Mouse (Mus musculus) layer of hippocampus, adult 9-11 months (tissue): ENCODE measurements around the gene 4930402H24Rik.
"Not testable (repeated sequence)": the region's sequence is repeated elsewhere in the genome, so short reads cannot be mapped to it uniquely, and the experiment has no call there.

Source experiments
- DNase-seq: peaks from one replicate; pipeline ENCODE4 v3.0.0; 2022

Gene 4930402H24Rik

DNA sequence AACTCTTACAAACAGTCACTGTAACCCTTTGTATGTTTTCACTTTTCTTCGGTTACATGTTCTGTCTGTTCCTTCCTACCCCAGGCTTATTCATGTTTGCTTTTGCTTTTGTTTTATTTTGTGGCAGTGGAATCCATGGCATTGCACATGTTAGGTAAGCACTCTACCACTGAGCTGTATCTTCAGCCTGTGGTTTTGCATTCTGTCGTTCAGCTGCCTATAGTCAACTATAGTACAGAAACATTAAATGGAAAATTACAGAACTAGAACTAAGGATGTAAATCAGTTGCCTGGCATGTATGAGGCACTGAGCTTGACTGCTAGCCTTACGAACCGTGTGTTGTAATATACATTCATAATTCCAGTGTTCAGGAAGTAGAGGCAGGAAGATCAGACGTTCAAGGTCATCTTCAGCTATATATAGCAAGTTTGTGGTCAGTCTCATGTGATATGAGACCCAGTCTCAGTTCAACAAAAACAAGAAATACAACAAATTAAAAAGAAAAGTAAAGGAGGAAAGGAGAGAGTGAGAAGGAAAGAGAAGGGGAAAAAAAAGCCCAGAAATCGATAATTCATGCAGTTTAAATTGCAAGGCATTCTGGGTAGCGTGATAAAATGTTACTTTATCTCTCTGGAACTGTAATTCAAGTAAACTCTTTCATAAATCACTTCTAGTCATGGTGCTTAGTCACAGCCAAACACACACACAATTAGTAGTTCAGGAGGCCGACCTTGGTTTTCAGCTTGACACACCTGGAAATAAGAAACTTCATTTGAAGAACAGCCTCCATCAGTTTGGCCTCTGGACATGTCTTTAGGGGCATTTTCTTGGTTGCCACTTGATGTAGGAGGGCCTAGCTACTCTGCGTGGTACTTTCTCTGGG is 54.6 kb downstream of the 4930402H24Rik start:
- DNase-seq: no peak

DNA sequence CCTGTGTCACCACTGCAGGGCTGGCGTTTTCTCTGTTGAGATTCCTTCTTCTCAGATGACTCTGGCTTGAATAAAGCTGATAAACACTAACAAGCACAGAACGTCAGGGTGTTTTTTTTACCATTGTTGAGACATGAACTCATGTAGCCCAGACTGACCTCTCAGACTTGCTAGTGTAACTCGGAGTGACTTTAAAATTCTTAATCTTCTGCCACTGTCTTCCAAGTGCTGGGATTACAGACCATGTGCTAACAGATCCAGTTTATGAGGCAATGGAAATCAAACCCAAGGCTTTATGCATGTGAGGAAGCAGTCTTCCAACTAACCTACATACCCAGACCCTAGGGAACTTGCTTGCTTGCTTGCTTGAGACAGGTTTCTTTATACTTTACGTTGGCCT is 56.5 kb downstream of the 4930402H24Rik start:
- DNase-seq: no peak

DNA sequence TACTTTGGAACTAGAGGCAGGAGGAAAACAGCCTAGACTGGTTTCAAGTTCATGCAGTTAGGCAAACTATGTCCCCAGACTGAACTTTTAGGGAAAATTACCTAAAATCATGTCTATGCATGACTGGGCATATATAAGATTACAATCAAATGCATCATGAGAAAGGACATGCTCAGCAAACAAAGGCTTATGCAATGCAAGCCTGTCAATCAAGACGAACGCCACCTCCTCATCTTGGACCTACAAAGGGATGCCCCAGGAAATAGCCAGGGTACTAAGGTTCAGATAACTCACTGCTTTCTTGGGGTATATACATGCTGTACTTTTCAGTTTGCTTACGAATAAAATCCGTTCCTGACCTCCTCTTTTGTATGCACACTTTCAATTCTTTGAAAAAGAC is 57.9 kb downstream of the 4930402H24Rik start:
- DNase-seq: no peak

DNA sequence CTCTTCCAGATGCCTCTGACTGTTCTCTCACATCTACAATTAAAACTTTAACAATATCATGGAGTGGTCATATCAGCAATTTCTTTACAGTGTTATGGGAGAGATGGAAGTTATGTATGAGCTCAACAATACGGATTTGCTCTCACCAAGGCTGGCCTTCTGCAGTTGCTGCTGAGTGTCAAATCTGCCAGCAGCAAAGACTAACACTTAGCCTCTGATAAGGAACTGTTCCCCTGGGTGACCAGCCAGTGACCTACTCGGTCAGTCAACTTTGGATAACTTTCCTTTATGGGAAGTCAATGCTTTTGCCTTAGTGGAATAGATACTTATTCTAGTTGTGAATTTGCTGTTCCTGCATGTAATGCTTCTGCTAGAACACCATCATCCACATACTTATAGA is 62.6 kb downstream of the 4930402H24Rik start:
- no peak for DNase-seq

DNA sequence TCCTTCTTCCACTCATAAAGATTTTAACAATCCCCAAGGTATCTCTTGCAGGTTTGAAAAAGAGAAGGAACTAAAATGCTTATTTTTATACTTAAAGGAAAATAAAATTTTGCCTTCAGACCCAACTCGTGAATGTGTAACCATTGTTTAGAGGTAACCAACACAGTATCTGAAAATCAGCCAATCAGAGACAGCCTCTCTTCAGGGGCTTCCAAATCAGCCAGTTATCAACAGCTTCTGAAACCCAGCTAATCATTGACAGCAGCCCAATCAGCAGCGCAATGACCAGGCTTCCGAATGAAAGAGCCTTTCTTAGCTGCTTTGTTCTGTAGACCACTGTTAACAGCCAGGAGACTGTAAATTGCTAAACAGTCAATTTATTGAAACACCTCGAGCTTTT is 65.4 kb downstream of the 4930402H24Rik start:
- peak; percentile 93 for DNase-seq

DNA sequence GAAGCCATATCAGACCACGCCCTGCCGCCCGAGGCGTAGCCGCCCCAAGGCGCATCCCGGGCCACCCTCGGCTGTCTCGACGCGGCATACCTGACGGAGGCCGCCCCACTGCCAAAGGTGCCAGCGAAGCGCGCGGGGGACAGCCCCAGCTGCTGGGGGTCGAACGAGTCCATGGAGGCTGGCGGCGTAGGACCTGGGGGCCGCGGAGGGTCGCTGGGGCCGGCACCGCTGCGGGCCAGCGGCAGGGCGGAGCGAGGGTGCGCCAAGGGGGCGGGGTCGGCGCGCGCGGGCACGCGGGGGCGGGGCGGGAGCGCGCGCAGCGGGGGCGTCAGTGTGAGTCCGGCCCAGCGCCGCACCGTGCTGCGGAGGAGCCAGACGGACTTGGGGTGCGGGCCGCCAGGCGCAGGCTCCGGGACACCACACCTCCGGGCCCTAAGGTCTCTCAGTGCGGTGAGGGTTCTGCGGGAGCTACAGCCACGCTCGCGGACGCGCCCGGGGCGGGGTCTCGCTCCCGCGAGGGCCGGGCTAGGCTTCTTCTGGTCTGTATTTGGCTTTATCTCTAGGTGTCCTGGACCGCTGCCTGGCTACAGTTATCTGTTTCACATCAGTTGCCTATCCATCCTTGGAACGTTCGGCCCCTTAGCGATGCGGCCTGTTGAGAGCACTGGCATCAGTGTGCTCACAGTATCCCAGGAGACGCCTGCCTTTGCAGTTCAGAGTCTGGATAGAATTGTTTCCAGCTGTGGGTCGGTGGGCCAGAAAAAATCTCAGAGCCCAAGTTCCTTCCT is 66.1 kb downstream of the 4930402H24Rik start:
- DNase-seq: peak; percentile 74

DNA sequence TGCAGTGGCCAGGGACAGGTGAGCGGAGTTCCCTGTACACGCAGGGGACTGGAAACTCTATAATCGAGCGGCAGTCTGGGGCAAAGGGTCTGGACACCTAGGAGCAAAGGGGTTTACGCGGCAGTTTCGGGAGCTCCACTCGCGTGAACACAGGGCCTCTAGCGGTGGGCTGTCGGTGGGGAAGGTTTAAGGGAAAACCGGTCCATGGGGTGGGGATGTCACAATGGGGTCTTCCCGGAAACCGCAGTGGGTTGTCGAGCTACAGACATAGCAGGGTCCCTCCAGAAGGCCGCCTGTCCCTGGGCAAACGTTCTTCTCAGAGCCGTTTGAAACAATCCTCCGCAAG is 66.7 kb downstream of the 4930402H24Rik start:
- DNase-seq: no peak

DNA sequence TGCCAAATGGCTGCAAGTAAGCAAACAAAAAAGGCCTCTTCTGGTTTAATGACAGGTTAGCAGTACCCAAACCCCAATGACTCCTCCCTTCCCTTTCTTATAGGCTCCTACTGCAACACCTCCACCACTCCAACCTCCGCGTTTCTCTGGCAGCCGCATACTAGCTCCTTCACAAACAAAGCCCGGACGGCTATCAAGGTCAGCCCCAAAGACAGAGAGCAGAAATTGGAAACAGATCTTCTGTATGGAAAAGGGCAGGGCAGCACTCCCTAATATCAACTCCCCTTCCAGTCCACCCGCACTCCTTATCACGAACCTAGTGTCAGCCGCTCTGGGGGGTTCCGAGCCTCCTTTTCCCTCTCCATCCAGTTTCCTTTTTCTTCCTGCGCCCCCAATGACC is 67.1 kb downstream of the 4930402H24Rik start:
- peak; percentile 31 for DNase-seq

DNA sequence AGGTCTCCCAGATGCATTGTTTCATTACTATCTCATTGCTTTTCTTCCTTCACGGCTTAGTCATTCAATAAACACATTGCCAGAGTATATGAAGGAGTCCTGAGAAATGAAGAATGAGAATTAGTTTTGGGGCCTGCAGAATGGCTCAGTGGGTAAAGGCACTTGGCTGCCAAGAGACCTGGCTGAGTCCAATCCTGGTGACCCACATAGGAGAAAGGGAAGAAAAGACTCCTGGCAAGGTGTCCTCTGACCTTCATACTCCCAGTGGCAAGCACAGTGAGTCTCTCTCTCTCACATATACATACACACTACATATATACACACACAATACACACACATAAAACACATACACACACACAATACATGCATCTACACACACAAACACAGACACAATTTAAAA is 68.1 kb downstream of the 4930402H24Rik start:
- DNase-seq: peak; percentile 12

DNA sequence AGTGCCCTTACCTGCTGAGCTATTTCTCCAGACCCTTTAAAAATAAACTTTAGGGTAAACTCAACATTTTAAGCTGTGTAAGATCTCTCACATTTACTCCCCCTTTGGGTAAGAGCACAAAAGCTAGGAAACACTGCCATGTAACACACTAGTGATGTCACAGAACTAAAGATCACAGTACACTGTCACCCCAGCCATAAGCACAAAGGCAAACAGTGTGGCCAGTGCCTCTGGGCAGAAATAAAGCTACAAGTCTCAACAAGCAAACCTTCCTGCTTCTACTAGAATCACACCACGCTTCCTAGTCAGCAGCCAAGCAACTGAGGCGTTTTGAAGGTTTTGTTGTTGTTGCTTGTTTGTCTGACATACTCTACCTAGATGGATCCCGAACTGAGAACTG is 72.5 kb downstream of the 4930402H24Rik start:
- no peak for DNase-seq

DNA sequence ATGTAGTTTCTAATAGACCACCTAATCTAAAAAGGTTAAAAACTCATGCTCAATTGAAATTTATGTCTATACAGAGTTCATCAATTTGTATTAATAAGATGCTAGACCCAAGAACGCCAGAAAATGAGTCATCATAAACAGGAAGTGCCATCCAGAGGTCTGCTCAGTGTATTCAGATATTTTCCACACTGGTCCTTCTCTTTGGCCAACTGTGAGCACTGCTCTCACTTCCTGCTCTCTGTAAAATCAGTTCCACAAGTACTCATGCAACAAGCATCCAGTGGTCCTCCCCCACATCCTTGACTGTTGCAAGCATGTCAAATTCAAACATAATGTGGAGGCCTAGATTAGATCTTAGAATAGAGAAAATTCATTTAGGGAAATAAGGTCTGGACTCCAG is 73.6 kb downstream of the 4930402H24Rik start:
- no peak for DNase-seq

DNA sequence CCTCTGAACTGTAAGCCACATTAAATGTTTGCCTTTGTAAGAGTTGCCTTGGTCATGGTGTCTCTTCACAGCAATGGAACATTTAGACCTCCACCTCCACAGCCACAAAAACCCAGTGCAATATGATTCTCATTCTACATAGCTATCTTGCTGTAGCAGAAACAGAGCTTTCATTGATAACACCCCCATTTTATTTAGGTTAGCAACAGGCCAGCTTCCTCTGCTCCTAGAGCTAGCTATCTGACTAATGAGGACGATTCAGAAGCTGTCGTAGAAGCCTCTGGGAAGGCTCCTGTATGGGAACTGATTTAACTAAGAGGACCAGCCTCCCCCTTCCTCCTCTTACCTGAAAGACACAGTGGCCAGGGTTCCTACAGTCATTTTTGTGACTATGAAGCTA is 74.2 kb downstream of the 4930402H24Rik start:
- DNase-seq: no peak

DNA sequence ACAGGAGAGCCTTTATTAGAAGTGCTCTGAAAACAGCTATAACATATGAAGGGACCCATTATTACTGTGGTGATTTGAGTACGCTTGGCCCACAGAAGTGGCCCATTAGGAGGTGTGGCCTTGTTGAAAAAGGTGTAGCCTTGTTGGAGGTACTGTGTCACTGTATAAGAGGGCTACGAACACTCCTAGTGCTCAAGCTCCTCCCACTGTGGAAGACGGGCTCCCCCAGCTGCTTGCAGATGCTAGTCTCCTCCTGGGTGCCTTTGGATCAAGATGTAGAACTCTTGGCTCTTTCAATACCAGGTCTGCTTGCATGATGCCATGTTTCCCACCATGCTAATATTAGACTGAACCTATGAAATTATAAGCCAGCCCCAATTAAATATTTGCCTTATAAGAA is 76.0 kb downstream of the 4930402H24Rik start:
- no peak for DNase-seq

DNA sequence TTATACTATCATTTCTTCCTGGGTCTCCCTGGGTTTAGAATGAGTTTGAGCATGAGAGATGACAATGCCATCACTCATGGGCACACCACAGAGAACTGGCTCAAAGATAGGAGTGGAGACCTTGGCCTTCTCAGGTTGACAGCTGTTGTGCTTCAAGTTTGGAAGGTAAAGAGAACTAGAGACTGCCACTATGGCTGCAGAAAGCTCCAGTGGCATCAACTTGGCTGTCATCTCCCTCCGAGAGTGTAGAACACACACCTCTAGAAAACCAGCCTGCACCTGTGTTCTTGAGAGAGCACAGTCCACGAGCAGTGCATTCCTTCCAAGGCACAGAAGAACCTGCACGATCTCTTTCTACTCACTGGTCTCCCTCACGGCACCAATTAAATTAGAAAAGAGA is 76.7 kb downstream of the 4930402H24Rik start:
- DNase-seq: no peak

DNA sequence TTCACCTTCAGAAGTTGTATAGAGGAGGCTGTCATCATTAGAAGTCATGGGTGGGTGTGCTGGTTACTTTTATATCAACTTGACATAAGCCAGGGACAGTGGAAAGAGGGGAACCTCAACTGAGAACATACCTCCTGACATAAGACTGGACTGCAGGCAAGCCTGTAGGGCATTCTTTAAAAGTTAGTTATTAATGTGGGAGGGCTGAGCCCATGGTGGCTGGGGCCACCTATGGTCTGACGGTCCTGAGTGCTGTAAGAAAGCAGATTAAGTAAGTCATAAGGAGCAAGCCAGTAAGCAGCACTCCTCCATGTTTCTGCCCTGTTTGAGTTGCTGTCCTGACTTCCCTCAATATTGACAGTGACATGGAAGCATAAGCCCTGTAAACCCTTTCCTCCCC is 77.5 kb downstream of the 4930402H24Rik start:
- no peak for DNase-seq

DNA sequence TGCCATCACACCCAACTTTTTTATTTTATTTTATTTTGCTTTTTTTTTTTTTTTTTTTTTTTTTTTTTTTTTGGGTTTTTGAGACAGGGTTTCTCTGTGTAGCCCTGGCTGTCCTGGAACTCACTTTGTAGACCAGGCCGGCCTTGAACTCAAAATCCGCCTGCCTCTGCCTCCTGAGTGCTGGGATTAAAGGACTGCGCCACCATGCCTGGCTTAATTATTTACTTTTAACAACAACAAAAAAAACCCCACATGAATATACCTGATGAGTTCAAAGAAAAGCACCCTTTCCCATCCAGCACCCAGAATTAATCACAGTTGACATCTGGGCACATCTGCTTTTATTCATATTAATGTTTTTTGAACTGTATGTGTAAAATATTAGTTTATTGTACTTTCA is 78.1 kb downstream of the 4930402H24Rik start:
- DNase-seq: not testable (repeated sequence)

DNA sequence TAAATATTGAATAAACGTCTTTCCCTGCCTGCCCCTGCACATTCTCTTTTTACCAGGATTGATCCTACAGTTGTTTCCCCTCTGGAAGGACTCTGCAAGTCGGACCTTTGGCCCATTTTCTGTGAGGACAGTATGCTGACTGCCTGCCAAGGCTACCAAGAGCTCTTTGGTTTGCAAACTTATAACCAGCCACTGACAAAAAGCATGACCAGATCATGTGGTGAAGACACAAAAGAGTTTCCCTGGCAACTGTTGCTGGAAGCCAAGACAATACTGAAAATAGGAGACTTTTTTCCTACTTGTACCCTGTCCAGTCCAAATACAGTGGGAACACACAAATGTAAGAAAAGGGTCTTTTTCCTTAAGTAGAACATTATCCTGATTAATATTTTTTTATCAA is 78.8 kb downstream of the 4930402H24Rik start:
- peak; percentile 63 for DNase-seq

DNA sequence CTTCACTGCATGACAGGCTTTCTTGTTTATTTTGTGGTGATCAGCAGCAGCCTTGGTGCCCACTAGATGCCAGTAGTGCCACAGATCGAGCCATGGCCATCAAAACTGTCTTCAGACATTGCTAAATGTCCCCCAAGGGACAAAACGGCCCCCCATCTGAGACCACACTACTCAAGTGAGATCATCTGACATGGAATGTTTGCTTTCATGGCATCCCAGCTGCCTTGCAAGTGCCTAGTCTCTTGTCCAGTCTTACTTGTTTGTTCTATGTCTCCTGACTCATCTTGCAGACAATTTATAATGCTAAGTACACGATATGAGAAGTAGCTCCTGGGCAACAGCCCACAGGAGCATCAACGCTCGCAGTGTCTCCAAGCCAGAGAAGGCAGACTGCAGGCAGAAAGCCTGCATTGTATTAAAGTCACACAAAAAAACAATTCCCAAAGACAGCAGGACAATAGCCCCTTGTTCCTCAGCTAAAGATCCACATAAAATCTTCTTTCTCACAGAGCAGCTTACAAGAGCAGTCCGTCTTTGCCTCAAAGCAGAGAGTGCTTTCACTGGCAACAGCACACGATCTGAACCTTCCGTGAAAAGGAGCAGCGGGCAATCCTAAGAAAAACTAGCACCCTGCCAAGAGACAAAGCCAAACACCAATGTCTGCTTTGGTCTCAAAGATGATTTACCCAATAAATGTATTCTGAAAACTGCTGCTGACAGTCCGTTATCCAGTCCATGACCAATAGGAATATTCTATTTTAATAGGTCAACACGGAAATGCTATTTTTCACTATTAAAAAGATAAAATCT is 87.2 kb downstream of the 4930402H24Rik start:
- peak; percentile 76 for DNase-seq

DNA sequence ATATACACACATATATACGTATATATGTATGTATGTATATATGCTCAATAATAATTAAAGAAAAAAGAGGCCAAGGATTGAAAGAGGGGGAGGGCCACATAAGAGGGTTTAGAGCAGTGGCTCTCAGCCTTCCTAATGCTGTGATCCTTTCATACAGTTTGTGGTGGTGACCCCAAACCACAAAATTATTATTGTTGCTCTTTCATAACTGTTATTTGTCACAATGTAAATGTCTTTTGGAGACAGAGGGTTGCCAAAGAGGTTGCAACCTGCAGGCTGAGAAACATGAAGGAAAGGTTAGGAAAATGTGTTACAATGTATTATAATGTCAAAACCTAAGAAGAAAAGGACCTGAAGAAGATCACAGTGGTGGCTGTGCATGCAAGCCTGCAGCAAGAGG is 88.3 kb downstream of the 4930402H24Rik start:
- no peak for DNase-seq

DNA sequence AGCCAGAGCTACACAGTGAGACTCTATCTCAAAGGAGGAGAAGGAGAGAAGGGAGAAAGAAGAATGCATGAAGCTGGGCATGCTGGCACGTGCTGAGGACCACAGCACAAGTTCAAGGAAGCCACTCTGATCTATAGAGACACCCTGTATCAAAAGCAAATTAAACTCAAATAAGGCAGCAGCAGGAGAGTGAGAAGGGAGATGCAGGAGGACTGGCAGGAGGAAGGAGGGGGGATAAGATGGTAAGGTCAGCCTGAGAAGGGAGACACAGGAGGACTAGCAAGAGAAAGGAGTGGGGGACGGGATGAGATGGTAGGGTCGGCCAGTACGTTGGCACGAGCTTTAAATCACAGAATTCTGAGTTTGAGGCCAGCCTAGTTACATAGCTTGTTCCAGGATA is 90.0 kb downstream of the 4930402H24Rik start:
- no peak for DNase-seq

DNA sequence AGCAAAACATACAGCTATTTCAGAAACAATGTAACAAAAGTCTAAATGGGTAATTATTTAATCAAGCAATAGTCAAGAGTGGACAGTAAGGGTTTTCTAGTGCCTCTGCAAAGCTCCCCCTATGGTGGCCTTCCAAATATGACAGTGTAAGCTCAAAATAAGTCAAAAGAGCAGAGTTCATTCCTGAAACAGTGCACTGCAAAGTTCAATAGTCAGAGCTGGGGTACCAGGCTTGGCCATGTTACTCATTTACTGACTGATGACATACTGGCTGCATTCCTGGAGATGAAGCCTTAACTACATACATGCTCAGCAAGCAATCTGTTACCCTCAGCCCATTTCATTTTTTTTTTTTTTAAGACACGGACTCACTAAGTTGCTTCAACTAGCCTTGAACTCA is 91.7 kb downstream of the 4930402H24Rik start:
- no peak for DNase-seq

DNA sequence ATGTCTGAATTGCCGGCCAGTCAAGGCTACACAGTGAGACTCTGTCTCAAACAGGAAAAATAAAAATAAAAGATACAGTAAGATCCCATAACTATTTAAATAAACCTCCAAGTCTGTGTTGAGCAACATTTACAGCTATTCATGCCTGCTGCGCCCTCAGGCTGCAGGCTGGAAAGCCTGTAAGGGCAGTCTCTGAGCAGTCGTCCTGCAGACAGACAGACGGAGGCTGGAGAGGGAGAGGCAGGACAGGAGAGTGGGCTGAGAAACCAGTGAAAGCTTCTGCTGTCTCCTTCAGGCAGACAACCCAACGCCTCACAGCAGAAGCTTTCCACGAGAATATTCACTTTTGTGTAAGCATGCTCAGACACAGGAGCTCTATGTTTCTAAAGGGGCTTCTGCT is 92.5 kb downstream of the 4930402H24Rik start:
- DNase-seq: no peak

DNA sequence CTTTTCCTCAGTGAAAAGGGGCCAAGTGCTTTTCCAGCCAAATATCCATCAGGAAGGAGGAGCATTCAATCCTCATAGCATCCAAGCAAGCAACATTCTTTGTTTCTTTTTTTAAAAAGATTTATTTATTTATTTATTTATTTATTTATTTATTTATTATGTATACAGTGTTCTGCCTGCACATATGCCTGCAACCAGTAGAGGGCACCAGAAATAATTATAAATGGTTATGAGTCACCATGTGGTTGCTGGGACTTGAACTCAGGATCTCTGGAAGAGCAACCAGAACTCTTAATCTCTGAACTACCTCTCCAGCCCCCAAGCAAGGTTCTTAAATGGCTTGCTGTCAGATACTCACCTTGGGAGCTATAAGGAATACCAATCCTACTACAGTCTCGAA is 93.7 kb downstream of the 4930402H24Rik start:
- no peak for DNase-seq
